19 mouse cellular contexts compared by ENCODE assay signal in genomic region chr17:25252643-25253042, GRCm38 (mm10). TPM values are rescaled to one million over a fixed set of nuclear protein-coding genes. Genes with fewer than 3 reads are reported as not detected.
DNase-seq lines count a peak whose midpoint lies in the region; ATAC-seq and TF ChIP-seq lines count a peak whose summit lies in the region.
"Had no signal": no experiment of that assay in that cellular context is flagged by ENCODE, and none has a peak within 500 bp of the region (broad histone marks: within the 10 kb centered on the region; RNA-seq: fewer than 3 reads in every experiment).

No protein-coding gene starts in this region.

- no peak overlapping the region for H3K4me3 ChIP-seq in forebrain, postnatal 0 days (ENCODE audit: low read depth, low read length)
- no peak overlapping the region for H3K4me3 ChIP-seq in midbrain, embryonic 11.5 days (ENCODE audit: low read depth, low read length)
- H3K4me3 ChIP-seq: lung, embryonic 15.5 days; megakaryocyte, embryonic 14.5 days; neural tube, embryonic 12.5 days had no signal

- H3K36me3 ChIP-seq in forebrain, postnatal 0 days (ENCODE audit: insufficient read depth), result no peaks in the 10 kb centered on the region
- H3K36me3 ChIP-seq in midbrain, embryonic 11.5 days (ENCODE audit: control insufficient read depth, insufficient read depth, low read length), result no peaks in the 10 kb centered on the region
- H3K36me3 ChIP-seq: lung, embryonic 15.5 days; neural tube, embryonic 12.5 days had no signal

- no peak overlapping the region for H3K9ac ChIP-seq in forebrain, postnatal 0 days
- no peak overlapping the region for H3K9ac ChIP-seq in midbrain, embryonic 11.5 days (ENCODE audit: low read length)
- H3K9ac ChIP-seq: lung, embryonic 15.5 days; neural tube, embryonic 12.5 days had no signal

- WGBS in forebrain, postnatal 0 days, result 25% methylated on average over 3 of the region's 3 CpGs
- 14% methylated on average over 3 of the region's 3 CpGs for WGBS in midbrain, embryonic 11.5 days

- no peaks in the 10 kb centered on the region for H3K9me3 ChIP-seq in forebrain, postnatal 0 days (ENCODE audit: low read length)
- no peaks in the 10 kb centered on the region for H3K9me3 ChIP-seq in midbrain, embryonic 11.5 days (ENCODE audit: control insufficient read depth, low read length)
- H3K9me3 ChIP-seq: lung, embryonic 15.5 days; megakaryocyte, embryonic 14.5 days; neural tube, embryonic 12.5 days had no signal

- TF ChIP-seq CTCF in forebrain, postnatal 0 days (IDR thresholded peaks at IDR 0.05; ENCODE audit: low read depth), result no peak

- peak overlapping the region; percentile 76 for H3K27ac ChIP-seq in forebrain, postnatal 0 days (ENCODE audit: low read depth, low read length)
- no peak overlapping the region for H3K27ac ChIP-seq in midbrain, embryonic 11.5 days (ENCODE audit: low read depth, low read length)
- H3K27ac ChIP-seq: lung, embryonic 15.5 days; neural tube, embryonic 12.5 days had no signal

- no peak overlapping the region for H3K4me2 ChIP-seq in forebrain, postnatal 0 days (ENCODE audit: low read depth)
- H3K4me2 ChIP-seq in midbrain, embryonic 11.5 days, result no peak overlapping the region
- H3K4me2 ChIP-seq: lung, embryonic 15.5 days had no signal

- peak; percentile 41 for DNase-seq in embryo, embryonic 10 days (ENCODE audit: low spot score)
- no peak for DNase-seq in embryo, embryonic 9.5 days (ENCODE audit: extremely low spot score)
- peak; percentile 73 for DNase-seq in forebrain, postnatal 0 days
- peak; percentile 90 for DNase-seq in midbrain, embryonic 11.5 days (ENCODE audit: low spot score, missing footprints)
- DNase-seq in retina, embryonic 14.5 days (ENCODE audit: low spot score), result peak; percentile 12
- DNase-seq in gastrocnemius, adult 18-20 months (ENCODE audit: low spot score), result no peak
- no peak for DNase-seq in kidney, postnatal 36 days
- no peak for DNase-seq in urinary bladder, adult 18-20 months (ENCODE audit: low spot score in 2 of 2)
- DNase-seq: cerebellum, adult 18-20 months; kidney, adult 11 months; right cerebral cortex, postnatal 25 days had no signal

- H3K27me3 ChIP-seq in forebrain, postnatal 0 days (ENCODE audit: insufficient read depth, low read length), result peaks cover 4% of the 10 kb centered on the region; the same call in 1 of the 2 replicates
- peaks cover 13% of the 10 kb centered on the region for H3K27me3 ChIP-seq in midbrain, embryonic 11.5 days (ENCODE audit: control insufficient read depth, insufficient read depth, low read length)
- H3K27me3 ChIP-seq: Patski had no signal

- H3K4me1 ChIP-seq in forebrain, postnatal 0 days (ENCODE audit: insufficient read depth), result peaks cover 20% of the 10 kb centered on the region; the same call in 1 of the 2 replicates
- peaks cover 36% of the 10 kb centered on the region for H3K4me1 ChIP-seq in midbrain, embryonic 11.5 days (ENCODE audit: control insufficient read depth, insufficient read depth, low read length)

- ATAC-seq in forebrain, postnatal 0 days, result peak; percentile 72
- peak; percentile 67 for ATAC-seq in midbrain, embryonic 11.5 days (ENCODE audit: low FRiP score)
- ATAC-seq: Patski had no signal

RNA-seq across cellular contexts. Expression of gene Baiap3, which starts 3.5 kb away (rescaled TPM):
- 30.2 and 70.8 TPM in 2 replicates for total RNA-seq in forebrain, postnatal 0 days (2014; rRNA removed)
- 8.2 and 16.2 TPM in 2 replicates for polyA plus RNA-seq in forebrain, postnatal 0 days (2015; fragmentation: Nextera tagmentation; extraction: Ambion mirVana)
- polyA plus RNA-seq in midbrain, embryonic 11.5 days (2014; fragmentation: Nextera tagmentation; extraction: Ambion mirVana), result 1.3 and 1.4 TPM in 2 replicates
- under 1 TPM; 0.14 to 0.21 TPM for total RNA-seq in gastrocnemius, adult 18-20 months (2021)
- total RNA-seq: gastrocnemius, adult 8-10 months had no signal

RNA-seq across cellular contexts. Expression of gene Tsr3, which starts 12.7 kb away (rescaled TPM):
- total RNA-seq in forebrain, postnatal 0 days (2014; rRNA removed), result 56.6 and 62.0 TPM in 2 replicates
- 70.0 and 78.6 TPM in 2 replicates for polyA plus RNA-seq in forebrain, postnatal 0 days (2015; fragmentation: Nextera tagmentation; extraction: Ambion mirVana)
- 62.5 and 64.3 TPM in 2 replicates for polyA plus RNA-seq in midbrain, embryonic 11.5 days (2014; fragmentation: Nextera tagmentation; extraction: Ambion mirVana)
- 10 to 100 TPM; 16.7 to 18.3 TPM for total RNA-seq in gastrocnemius, adult 18-20 months (2021)

RNA-seq across cellular contexts. Expression of gene Gnptg, which starts 12.7 kb away (rescaled TPM):
- 91.3 and 109 TPM in 2 replicates for total RNA-seq in forebrain, postnatal 0 days (2014; rRNA removed)
- polyA plus RNA-seq in forebrain, postnatal 0 days (2015; fragmentation: Nextera tagmentation; extraction: Ambion mirVana), result 119 and 121 TPM in 2 replicates
- 59.5 and 63.2 TPM in 2 replicates for polyA plus RNA-seq in midbrain, embryonic 11.5 days (2014; fragmentation: Nextera tagmentation; extraction: Ambion mirVana)
- 10 to 100 TPM; 14.1 to 15.6 TPM for total RNA-seq in gastrocnemius, adult 18-20 months (2021)

RNA-seq across cellular contexts. Expression of gene Ube2i, which starts 21.8 kb away (rescaled TPM):
- 508 and 550 TPM in 2 replicates for total RNA-seq in forebrain, postnatal 0 days (2014; rRNA removed)
- polyA plus RNA-seq in forebrain, postnatal 0 days (2015; fragmentation: Nextera tagmentation; extraction: Ambion mirVana), result 439 and 486 TPM in 2 replicates
- polyA plus RNA-seq in midbrain, embryonic 11.5 days (2014; fragmentation: Nextera tagmentation; extraction: Ambion mirVana), result 863 and 877 TPM in 2 replicates
- total RNA-seq in gastrocnemius, adult 18-20 months (2021), result 10 to 100 TPM; 57.0 to 61.5 TPM

RNA-seq across cellular contexts. Expression of gene Prss34, which starts 45.6 kb away (rescaled TPM):
- not detected in 2 replicates for total RNA-seq in forebrain, postnatal 0 days (2014; rRNA removed)
- polyA plus RNA-seq in forebrain, postnatal 0 days (2015; fragmentation: Nextera tagmentation; extraction: Ambion mirVana), result not detected in 2 replicates
- not detected in 2 replicates for polyA plus RNA-seq in midbrain, embryonic 11.5 days (2014; fragmentation: Nextera tagmentation; extraction: Ambion mirVana)
- total RNA-seq in gastrocnemius, adult 18-20 months (2021), result under 1 TPM; 0.55 to 0.66 TPM
- total RNA-seq: layer of hippocampus, adult 18-20 months; left cerebral cortex, postnatal 25 days; liver, adult 2 months had no signal
- polyA plus RNA-seq: liver, adult 2 months; neural tube, embryonic 12.5 days; Patski had no signal

Comparison
In these comparisons a context has a peak if more than half of its experiments do, and no peak if none do; other contexts are left out.
1. DNase-seq: peak in embryo, embryonic 10 days (single experiment), forebrain, postnatal 0 days (single experiment), midbrain, embryonic 11.5 days (single experiment) and retina, embryonic 14.5 days (single experiment); none in embryo, embryonic 9.5 days (single experiment), gastrocnemius, adult 18-20 months (single experiment), kidney, postnatal 36 days (0 of 2) and urinary bladder, adult 18-20 months (0 of 2).
2. RNA of gene Baiap3, which starts 3.5 kb away (total RNA-seq): 30.2 to 70.8 TPM in forebrain, postnatal 0 days; 0.14 to 0.21 TPM in gastrocnemius, adult 18-20 months; every median in the first group is over 10 times any median in the second.